Mouse (Mus musculus): ENCODE measurements around the gene 1700080E11Rik. TPM values are rescaled to one million over a fixed set of nuclear protein-coding genes. Genes with fewer than 3 reads are reported as not detected.
A peak's percentile ranks its signal among the peaks of the same experiment; 100 is the strongest.

Gene 1700080E11Rik
- not detected in 2 replicates for polyA plus RNA-seq (2014; fragmentation: Nextera tagmentation; extraction: Ambion mirVana)

- no peak for ATAC-seq (ENCODE audit: insufficient number of reproducible peaks, insufficient read depth, low FRiP score, low read depth)
- Histone ChIP-seq H3K36me3 (ENCODE audit: control insufficient read depth, insufficient read depth, low read length) (no peaks in the 10 kb centered on the region), H3K9ac (ENCODE audit: low read length) (no peak within 1 kb of the TSS), H3K9me3 (ENCODE audit: control insufficient read depth, low read length) (no peaks in the 10 kb centered on the region), H3K4me3 (ENCODE audit: control insufficient read depth in 1 of 2, insufficient read depth in 1 of 2, low read depth in 1 of 2, low read length in 2 of 2) (no peak within 1 kb of the TSS), H3K27ac (replicated peaks in 1 of 2; ENCODE audit: control insufficient read depth in 1 of 2, insufficient read depth in 1 of 2, low read depth in 2 of 2, low read length in 2 of 2) (no peak within 1 kb of the TSS), H3K27me3 (ENCODE audit: control insufficient read depth, insufficient read depth, low read length) (no peaks in the 10 kb centered on the region), H3K4me1 (ENCODE audit: control insufficient read depth in 2 of 2, insufficient read depth in 2 of 2, low read length in 2 of 2) (no peaks in the 10 kb centered on the region), H3K4me2 (ENCODE audit: low read length) (no peak within 1 kb of the TSS)
- WGBS = 70% methylated on average over 6 of the region's 6 CpGs
These were observed at the start of gene 1700080E11Rik for GRCm38 (mm10) chr9:105144992-105145391. Gene 1700080E11Rik, minus strand, starts transcription at chr9:105145092.

- no peaks in the 10 kb centered on the region for H3K4me1 ChIP-seq (ENCODE audit: control insufficient read depth in 2 of 2, insufficient read depth in 2 of 2, low read length in 2 of 2)
- no peak overlapping the region for H3K4me2 ChIP-seq (ENCODE audit: low read length)
- no peaks in the 10 kb centered on the region for H3K27me3 ChIP-seq (ENCODE audit: control insufficient read depth, insufficient read depth, low read length)
- H3K36me3 ChIP-seq (ENCODE audit: control insufficient read depth, insufficient read depth, low read length) = no peaks in the 10 kb centered on the region
- H3K4me3 ChIP-seq (ENCODE audit: control insufficient read depth in 1 of 2, insufficient read depth in 1 of 2, low read depth in 1 of 2, low read length in 2 of 2) = no peak overlapping the region
- H3K27ac ChIP-seq (replicated peaks in 1 of 2; ENCODE audit: control insufficient read depth in 1 of 2, insufficient read depth in 1 of 2, low read depth in 2 of 2, low read length in 2 of 2) = no peak overlapping the region
- no peak overlapping the region for H3K9ac ChIP-seq (ENCODE audit: low read length)
- ATAC-seq (ENCODE audit: insufficient number of reproducible peaks, insufficient read depth, low FRiP score, low read depth) = no peak
- no peaks in the 10 kb centered on the region for H3K9me3 ChIP-seq (ENCODE audit: control insufficient read depth, low read length)
- WGBS = 57% methylated on average over 3 of the region's 3 CpGs
These were observed 41.8 kb upstream of the 1700080E11Rik start for GRCm38 (mm10) chr9:105186725-105187124.

- no peaks in the 10 kb centered on the region for H3K36me3 ChIP-seq (ENCODE audit: control insufficient read depth, insufficient read depth, low read length)
- no peaks in the 10 kb centered on the region for H3K9me3 ChIP-seq (ENCODE audit: control insufficient read depth, low read length)
- ATAC-seq (ENCODE audit: insufficient number of reproducible peaks, insufficient read depth, low FRiP score, low read depth) = no peak
- H3K4me2 ChIP-seq (ENCODE audit: low read length) = no peak overlapping the region
- H3K9ac ChIP-seq (ENCODE audit: low read length) = no peak overlapping the region
- no peak overlapping the region for H3K4me3 ChIP-seq (ENCODE audit: control insufficient read depth in 1 of 2, insufficient read depth in 1 of 2, low read depth in 1 of 2, low read length in 2 of 2)
- no peaks in the 10 kb centered on the region for H3K4me1 ChIP-seq (ENCODE audit: control insufficient read depth in 2 of 2, insufficient read depth in 2 of 2, low read length in 2 of 2)
- H3K27ac ChIP-seq (replicated peaks in 1 of 2; ENCODE audit: control insufficient read depth in 1 of 2, insufficient read depth in 1 of 2, low read depth in 2 of 2, low read length in 2 of 2) = no peak overlapping the region
- no peaks in the 10 kb centered on the region for H3K27me3 ChIP-seq (ENCODE audit: control insufficient read depth, insufficient read depth, low read length)
- 73% methylated on average over 3 of the region's 3 CpGs for WGBS
These were observed 37.5 kb upstream of the 1700080E11Rik start for GRCm38 (mm10) chr9:105182392-105182791.

- H3K27ac ChIP-seq (replicated peaks in 1 of 2; ENCODE audit: control insufficient read depth in 1 of 2, insufficient read depth in 1 of 2, low read depth in 2 of 2, low read length in 2 of 2) = no peak overlapping the region
- no peak for ATAC-seq (ENCODE audit: insufficient number of reproducible peaks, insufficient read depth, low FRiP score, low read depth)
- H3K27me3 ChIP-seq (ENCODE audit: control insufficient read depth, insufficient read depth, low read length) = no peaks in the 10 kb centered on the region
- WGBS = 70% methylated on average over 6 of the region's 6 CpGs
- H3K4me1 ChIP-seq (ENCODE audit: control insufficient read depth in 2 of 2, insufficient read depth in 2 of 2, low read length in 2 of 2) = no peaks in the 10 kb centered on the region
- H3K9me3 ChIP-seq (ENCODE audit: control insufficient read depth, low read length) = no peaks in the 10 kb centered on the region
- H3K36me3 ChIP-seq (ENCODE audit: control insufficient read depth, insufficient read depth, low read length) = no peaks in the 10 kb centered on the region
- H3K4me3 ChIP-seq (ENCODE audit: control insufficient read depth in 1 of 2, insufficient read depth in 1 of 2, low read depth in 1 of 2, low read length in 2 of 2) = no peak overlapping the region
- no peak overlapping the region for H3K9ac ChIP-seq (ENCODE audit: low read length)
- H3K4me2 ChIP-seq (ENCODE audit: low read length) = no peak overlapping the region
These were observed 5.7 kb downstream of the 1700080E11Rik start for GRCm38 (mm10) chr9:105139204-105139603.

- no peaks in the 10 kb centered on the region for H3K27me3 ChIP-seq (ENCODE audit: control insufficient read depth, insufficient read depth, low read length)
- no peak for ATAC-seq (ENCODE audit: insufficient number of reproducible peaks, insufficient read depth, low FRiP score, low read depth)
- WGBS = 26% methylated on average over 1 of the region's 1 CpGs
- no peak overlapping the region for H3K27ac ChIP-seq (replicated peaks in 1 of 2; ENCODE audit: control insufficient read depth in 1 of 2, insufficient read depth in 1 of 2, low read depth in 2 of 2, low read length in 2 of 2)
- no peak overlapping the region for H3K4me2 ChIP-seq (ENCODE audit: low read length)
- H3K36me3 ChIP-seq (ENCODE audit: control insufficient read depth, insufficient read depth, low read length) = no peaks in the 10 kb centered on the region
- H3K9me3 ChIP-seq (ENCODE audit: control insufficient read depth, low read length) = no peaks in the 10 kb centered on the region
- H3K4me1 ChIP-seq (ENCODE audit: control insufficient read depth in 2 of 2, insufficient read depth in 2 of 2, low read length in 2 of 2) = peaks cover 3 to 4% of the 10 kb centered on the region in 2 experiments; a peak in 2 of 4 replicates
- H3K9ac ChIP-seq (ENCODE audit: low read length) = no peak overlapping the region
- H3K4me3 ChIP-seq (ENCODE audit: control insufficient read depth in 1 of 2, insufficient read depth in 1 of 2, low read depth in 1 of 2, low read length in 2 of 2) = no peak overlapping the region
These were observed 8.5 kb downstream of the 1700080E11Rik start for GRCm38 (mm10) chr9:105136404-105136803.

GRCm38 (mm10) chr9:105134536-105134935 lies 10.4 kb downstream of the 1700080E11Rik start:
- no peak for ATAC-seq (ENCODE audit: insufficient number of reproducible peaks, insufficient read depth, low FRiP score, low read depth)
- no peak overlapping the region for H3K4me3 ChIP-seq (ENCODE audit: control insufficient read depth in 1 of 2, insufficient read depth in 1 of 2, low read depth in 1 of 2, low read length in 2 of 2)
- H3K36me3 ChIP-seq (ENCODE audit: control insufficient read depth, insufficient read depth, low read length) = no peaks in the 10 kb centered on the region
- 73% methylated on average over 5 of the region's 5 CpGs for WGBS
- no peak overlapping the region for H3K9ac ChIP-seq (ENCODE audit: low read length)
- no peaks in the 10 kb centered on the region for H3K9me3 ChIP-seq (ENCODE audit: control insufficient read depth, low read length)
- no peaks in the 10 kb centered on the region for H3K27me3 ChIP-seq (ENCODE audit: control insufficient read depth, insufficient read depth, low read length)
- no peak overlapping the region for H3K4me2 ChIP-seq (ENCODE audit: low read length)
- H3K4me1 ChIP-seq (ENCODE audit: control insufficient read depth in 2 of 2, insufficient read depth in 2 of 2, low read length in 2 of 2) = peaks cover 4 to 10% of the 10 kb centered on the region in 2 experiments; a peak in 3 of 4 replicates
- H3K27ac ChIP-seq (replicated peaks in 1 of 2; ENCODE audit: control insufficient read depth in 1 of 2, insufficient read depth in 1 of 2, low read depth in 2 of 2, low read length in 2 of 2) = no peak overlapping the region

- H3K4me1 ChIP-seq (ENCODE audit: control insufficient read depth in 2 of 2, insufficient read depth in 2 of 2, low read length in 2 of 2) = peaks cover 4 to 10% of the 10 kb centered on the region in 2 experiments; a peak in 3 of 4 replicates
- no peak overlapping the region for H3K9ac ChIP-seq (ENCODE audit: low read length)
- ATAC-seq (ENCODE audit: insufficient number of reproducible peaks, insufficient read depth, low FRiP score, low read depth) = no peak
- H3K27me3 ChIP-seq (ENCODE audit: control insufficient read depth, insufficient read depth, low read length) = no peaks in the 10 kb centered on the region
- H3K4me3 ChIP-seq (ENCODE audit: control insufficient read depth in 1 of 2, insufficient read depth in 1 of 2, low read depth in 1 of 2, low read length in 2 of 2) = peak overlapping the region; percentile 74 to 77
- no peak overlapping the region for H3K27ac ChIP-seq (replicated peaks in 1 of 2; ENCODE audit: control insufficient read depth in 1 of 2, insufficient read depth in 1 of 2, low read depth in 2 of 2, low read length in 2 of 2)
- H3K4me2 ChIP-seq (ENCODE audit: low read length) = peak overlapping the region; percentile 95
- no peaks in the 10 kb centered on the region for H3K36me3 ChIP-seq (ENCODE audit: control insufficient read depth, insufficient read depth, low read length)
- no peaks in the 10 kb centered on the region for H3K9me3 ChIP-seq (ENCODE audit: control insufficient read depth, low read length)
- WGBS = 20% methylated on average over 5 of the region's 5 CpGs
These were observed 12.9 kb downstream of the 1700080E11Rik start for GRCm38 (mm10) chr9:105132002-105132367.

Data from heart, embryonic 14.5 days (tissue).